Mouse (Mus musculus) MEL (cell line): ENCODE data around the gene Jade2. TPM values are rescaled to one million over a fixed set of nuclear protein-coding genes. Genes with fewer than 3 reads are reported as not detected.
A peak's percentile ranks its signal among the peaks of the same experiment; 100 is the strongest.

Experiments
- DNase-seq: peaks from one replicate; pipeline ENCODE4 v3.0.0; 2011; ENCODE audit warnings: low read depth, low spot score
- H3K27ac ChIP-seq: 2 replicates; pipeline ENCODE4 v1.5.1; 2012; ENCODE audit warnings: low read depth, mild to moderate bottlenecking, control low read depth, low read length, moderate library complexity; ENCODE audit not compliant: control insufficient read depth
- H3K27me3 ChIP-seq, 2 experiments: fragments of 150-350 bp in 1 of 2; sonication (generic) in 1 of 2; 2 replicates each; pipeline ENCODE4 v1.6.1; 2012; ENCODE audit warnings: low read length in 2 of 2, mild to moderate bottlenecking in 2 of 2, improper control_type of control experiment in 1 of 2, moderate library complexity in 1 of 2; ENCODE audit not compliant: insufficient read depth in 2 of 2, control insufficient read depth in 1 of 2
- H3K36me3 ChIP-seq, 2 experiments: 2 replicates each; pipeline ENCODE4 v1.6.1; 2012 to 2014; ENCODE audit warnings: low read length in 2 of 2, improper control_type of control experiment in 1 of 2, inconsistent platforms in 1 of 2, mild to moderate bottlenecking in 1 of 2; ENCODE audit not compliant: insufficient read depth in 2 of 2, control insufficient read depth in 1 of 2
- H3K4me1 ChIP-seq, 2 experiments: fragments of 150-350 bp in 1 of 2; sonication (generic) in 1 of 2; 2 replicates each; pipeline ENCODE4 v1.6.1; 2012; ENCODE audit warnings: low read length in 2 of 2, improper control_type of control experiment in 1 of 2, mild to moderate bottlenecking in 1 of 2; ENCODE audit not compliant: insufficient read depth in 2 of 2, control insufficient read depth in 1 of 2
- H3K4me3 ChIP-seq, 2 experiments: fragments of 150-350 bp in 1 of 2; sonication (generic) in 1 of 2; 2 replicates each; pipeline ENCODE4 v1.5.1; 2012; ENCODE audit warnings: low read depth in 2 of 2, low read length in 2 of 2, mild to moderate bottlenecking in 2 of 2, moderate library complexity in 2 of 2, control low read depth in 1 of 2, improper control_type of control experiment in 1 of 2; ENCODE audit not compliant: control insufficient read depth in 1 of 2, insufficient read depth in 1 of 2
- H3K79me2 ChIP-seq: 2 replicates; pipeline ENCODE4 v1.6.1; 2012; ENCODE audit warnings: mild to moderate bottlenecking, low read length, moderate library complexity; ENCODE audit not compliant: control insufficient read depth, poor library complexity, insufficient read depth
- H3K9ac ChIP-seq: 2 replicates; pipeline ENCODE4 v1.6.1; 2012; ENCODE audit warnings: low read depth, mild to moderate bottlenecking, control low read depth, low read length, moderate library complexity; ENCODE audit not compliant: control insufficient read depth, poor library complexity, severe bottlenecking
- H3K9me3 ChIP-seq: fragments of 150-350 bp; sonication (generic); replicated peaks from 2 replicates; pipeline ENCODE4 v1.6.1; 2012; ENCODE audit warnings: mild to moderate bottlenecking, low read length, improper control_type of control experiment, moderate library complexity; ENCODE audit not compliant: insufficient read depth
- BHLHE40 ChIP-seq: IDR thresholded peaks from 2 replicates; pipeline ENCODE4 v1.6.1; 2012; ENCODE audit warnings: low read depth, mild to moderate bottlenecking, inconsistent platforms, low read length, improper control_type of control experiment, borderline replicate concordance
- CHD1 ChIP-seq: IDR thresholded peaks from 2 replicates; pipeline ENCODE4 v1.6.1; 2012; ENCODE audit warnings: low read depth, mild to moderate bottlenecking, inconsistent platforms, low read length, improper control_type of control experiment
- CHD2 ChIP-seq: IDR thresholded peaks from 2 replicates; pipeline ENCODE4 v1.6.1; 2011; ENCODE audit warnings: low read length, improper control_type of control experiment
- E2F4 ChIP-seq: IDR thresholded peaks from 2 replicates; pipeline ENCODE4 v1.6.1; 2011; ENCODE audit warnings: low read depth, low read length, improper control_type of control experiment, borderline replicate concordance
- EP300 ChIP-seq, 2 experiments: IDR thresholded peaks; 2 replicates each; pipeline ENCODE4 v1.6.1; 2011; ENCODE audit warnings: improper control_type of control experiment in 2 of 2, low read length in 2 of 2, low read depth in 1 of 2, mild to moderate bottlenecking in 1 of 2
- ETS1 ChIP-seq: IDR thresholded peaks from 2 replicates; pipeline ENCODE4 v1.6.1; 2012; ENCODE audit warnings: low read depth, mild to moderate bottlenecking, inconsistent platforms, low read length, improper control_type of control experiment, moderate library complexity
- GATA1 ChIP-seq: IDR thresholded peaks from 2 replicates; pipeline ENCODE4 v1.6.1; 2011; ENCODE audit warnings: low read depth, low read length, improper control_type of control experiment
- JUND ChIP-seq: IDR thresholded peaks from 2 replicates; pipeline ENCODE4 v1.6.1; 2011; ENCODE audit warnings: low read depth, mild to moderate bottlenecking, improper control_type of control experiment, low read length
- MAFK ChIP-seq: IDR thresholded peaks from 2 replicates; pipeline ENCODE4 v1.6.1; 2011; ENCODE audit warnings: low read depth, mild to moderate bottlenecking, low read length, improper control_type of control experiment, borderline replicate concordance
- MAX ChIP-seq: IDR thresholded peaks from 2 replicates; pipeline ENCODE4 v1.6.1; 2011; ENCODE audit warnings: low read length, improper control_type of control experiment
- MAZ ChIP-seq: IDR thresholded peaks from 2 replicates; pipeline ENCODE4 v1.6.1; 2012; ENCODE audit warnings: low read depth, mild to moderate bottlenecking, inconsistent platforms, low read length, improper control_type of control experiment
- MEF2A ChIP-seq: IDR thresholded peaks from 2 replicates; pipeline ENCODE4 v1.6.1; 2014; ENCODE audit warnings: low read depth, mild to moderate bottlenecking, inconsistent platforms, low read length, improper control_type of control experiment; ENCODE audit not compliant: poor library complexity, insufficient replicate concordance, severe bottlenecking; ENCODE audit errors: extremely low read depth
- MXI1 ChIP-seq: IDR thresholded peaks from 2 replicates; pipeline ENCODE4 v1.6.1; 2011; ENCODE audit warnings: mild to moderate bottlenecking, low read depth, low read length, improper control_type of control experiment
- MYB ChIP-seq: IDR thresholded peaks from 2 replicates; pipeline ENCODE4 v1.6.1; 2011; ENCODE audit warnings: mild to moderate bottlenecking, low read depth, low read length, improper control_type of control experiment
- MYC ChIP-seq: IDR thresholded peaks from 2 replicates; pipeline ENCODE4 v1.6.1; 2011; ENCODE audit warnings: low read depth, mild to moderate bottlenecking, low read length, improper control_type of control experiment, moderate library complexity
- NELFE ChIP-seq: IDR thresholded peaks from 2 replicates; pipeline ENCODE4 v1.6.1; 2011; ENCODE audit warnings: low read depth, low read length, improper control_type of control experiment
- NRF1 ChIP-seq: IDR thresholded peaks from 2 replicates; pipeline ENCODE4 v1.6.1; 2014; ENCODE audit warnings: low read depth, mild to moderate bottlenecking, inconsistent platforms, low read length, improper control_type of control experiment, moderate library complexity; ENCODE audit not compliant: poor library complexity, insufficient read depth, severe bottlenecking
- POLR2A ChIP-seq, 2 experiments: IDR thresholded peaks; 2 replicates each; pipeline ENCODE4 v1.6.1; 2011 to 2012; ENCODE audit warnings: low read length in 2 of 2, mild to moderate bottlenecking in 2 of 2, control low read depth in 1 of 2, improper control_type of control experiment in 1 of 2, low read depth in 1 of 2, moderate library complexity in 1 of 2; ENCODE audit not compliant: control insufficient read depth in 1 of 2, insufficient read depth in 1 of 2, poor library complexity in 1 of 2
- POLR2AphosphoS2 ChIP-seq: IDR thresholded peaks from 2 replicates; pipeline ENCODE4 v1.6.1; 2011; ENCODE audit warnings: low read length, improper control_type of control experiment
- RAD21 ChIP-seq: IDR thresholded peaks from 2 replicates; pipeline ENCODE4 v1.6.1; 2011; ENCODE audit warnings: mild to moderate bottlenecking, low read depth, low read length, improper control_type of control experiment
- RCOR1 ChIP-seq: IDR thresholded peaks from 2 replicates; pipeline ENCODE4 v1.6.1; 2012; ENCODE audit warnings: low read depth, mild to moderate bottlenecking, inconsistent platforms, low read length, improper control_type of control experiment
- SIN3A ChIP-seq: IDR thresholded peaks from 2 replicates; pipeline ENCODE4 v1.6.1; 2012; ENCODE audit warnings: low read length, improper control_type of control experiment, inconsistent platforms
- USF1 ChIP-seq: IDR thresholded peaks from 2 replicates; pipeline ENCODE4 v1.6.1; 2014; ENCODE audit warnings: low read depth, mild to moderate bottlenecking, inconsistent platforms, low read length, improper control_type of control experiment, moderate library complexity
- USF2 ChIP-seq, 2 experiments: IDR thresholded peaks; 2 replicates each; pipeline ENCODE4 v1.6.1; 2011 to 2012; ENCODE audit warnings: improper control_type of control experiment in 2 of 2, low read length in 2 of 2, borderline replicate concordance in 1 of 2, inconsistent platforms in 1 of 2, low read depth in 1 of 2, mild to moderate bottlenecking in 1 of 2; ENCODE audit not compliant: insufficient read depth in 1 of 2
- ZC3H11A ChIP-seq: IDR thresholded peaks from 2 replicates; pipeline ENCODE4 v1.6.1; 2012; ENCODE audit warnings: low read depth, mild to moderate bottlenecking, inconsistent platforms, low read length, improper control_type of control experiment
- ZKSCAN1 ChIP-seq: IDR thresholded peaks from 2 replicates; pipeline ENCODE4 v1.6.1; 2012; ENCODE audit warnings: low read depth, mild to moderate bottlenecking, inconsistent platforms, low read length, improper control_type of control experiment, moderate library complexity
- ZMIZ1 ChIP-seq: IDR thresholded peaks from 2 replicates; pipeline ENCODE4 v1.6.1; 2012; ENCODE audit warnings: low read depth, mild to moderate bottlenecking, inconsistent platforms, low read length, improper control_type of control experiment, moderate library complexity
- polyA plus RNA-seq, 2 experiments: library from polyadenylated mRNA; stranded (reverse) in 1 of 2; unstranded in 1 of 2; fragments of >175 nt in 1 of 2; fragments of >200 nt in 1 of 2; gene quantifications; 2 replicates each; pipeline versions ENCODE4 v1.2.1 to v1.2.4; 2012; ENCODE audit warnings: low replicate concordance in 2 of 2, low read depth in 1 of 2; ENCODE audit not compliant: insufficient read length in 2 of 2, insufficient read depth in 1 of 2, missing spikeins in 1 of 2
- total RNA-seq: library from RNA; depleted of rRNA; stranded (reverse); fragments of 300-350 nt; gene quantifications from 2 replicates; pipeline ENCODE4 v1.2.3, GENCODE M21; 2012

The Jade2 gene
- total and polyA plus RNA-seq, 3 experiments: 4.5 to 13.0 TPM; not detected in 1

DNA sequence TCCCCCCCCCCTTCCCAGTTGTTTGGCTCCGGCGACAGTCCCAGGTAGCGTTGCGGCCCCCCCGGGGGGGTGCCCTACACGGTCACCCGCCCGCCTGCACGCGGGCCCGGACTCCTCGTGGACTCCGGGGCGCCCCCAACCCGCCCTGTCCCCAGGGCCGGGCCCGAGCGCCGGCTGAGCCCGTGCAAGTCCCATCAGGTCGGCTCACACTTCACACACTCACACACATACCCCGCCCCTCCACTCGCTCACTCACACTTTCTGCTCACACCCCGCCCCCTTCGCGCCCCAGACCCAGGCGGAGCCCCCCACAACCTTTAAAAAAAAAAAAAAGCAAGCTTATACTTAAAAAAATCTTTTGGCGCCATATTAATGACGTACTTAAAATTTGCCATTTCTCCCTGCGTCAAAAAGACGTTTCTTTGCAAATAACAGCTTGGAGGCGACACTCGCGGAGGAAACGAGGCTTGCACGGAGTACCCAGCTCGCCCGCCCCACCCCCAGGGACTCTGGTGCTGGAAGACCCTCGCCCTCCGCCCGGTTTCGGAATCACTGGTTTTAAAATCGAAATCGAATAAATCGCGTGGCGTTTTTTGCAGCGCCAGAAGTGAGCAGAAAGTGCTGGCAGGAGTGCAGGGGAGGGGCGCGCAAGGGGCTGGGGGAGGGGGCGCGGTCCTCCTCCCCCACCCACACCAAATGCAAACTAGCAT lies 520 bp upstream of the Jade2 start (continued):
- TF ChIP-seq MYC (no peak), CHD1 (no peak), NRF1 (no peak), ETS1 (peak; percentile 33; the same call in 1 of the 2 replicates), ZMIZ1 (no peak; the same call in 1 of the 2 replicates), MAX (no peak), NELFE (peak; percentile 50), MAFK (no peak), ZC3H11A (no peak), POLR2AphosphoS2 (0 out of 2 replicates have a peak, but pooled peaks have one; percentile 5), USF1 (no peak), MYB (no peak), RCOR1 (no peak), RAD21 (no peak), E2F4 (peak; percentile 76; the same call in 1 of the 2 replicates), JUND (no peak), EP300 (IDR thresholded peaks at IDR 0.05; ENCODE audit: low read depth in 1 of 2, low read length in 2 of 2) (no peak), GATA1 (no peak)

DNA sequence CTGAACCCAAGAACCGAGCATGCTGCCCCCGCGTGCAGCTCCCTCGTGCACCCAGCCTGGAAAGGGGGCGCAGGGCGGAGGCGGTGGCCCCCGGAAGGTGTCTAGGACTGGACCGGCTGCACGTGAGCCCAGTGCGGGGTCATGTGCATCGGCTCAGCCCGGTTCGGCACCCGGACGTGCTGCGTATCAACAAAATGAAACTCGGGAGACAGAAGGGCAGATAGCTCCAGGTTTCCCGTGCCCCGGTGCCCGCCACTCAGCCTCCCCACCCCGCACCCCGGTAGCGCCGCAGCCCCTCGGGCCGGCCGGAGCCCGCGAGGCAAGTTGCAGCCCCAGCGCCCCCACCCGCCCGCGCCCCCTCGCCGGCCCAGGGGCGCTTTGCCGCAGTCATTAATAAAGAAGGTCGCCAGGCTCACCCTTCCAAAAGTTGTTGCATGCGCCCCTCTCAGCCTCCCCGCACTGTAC lies 805 bp downstream of the Jade2 start:
- TF ChIP-seq BHLHE40 (peak; percentile 89), POLR2A (IDR thresholded peaks at IDR 0.05; ENCODE audit: control insufficient read depth in 1 of 2, insufficient read depth in 1 of 2, low read depth in 1 of 2, low read length in 2 of 2, poor library complexity in 1 of 2) (peak; percentile 15 to 54; a peak in 2 of 4 replicates), RAD21 (no peak), JUND (no peak), MXI1 (peak; percentile 88), NELFE (no peak), CHD2 (no peak), MYC (peak; percentile 84), NRF1 (no peak), SIN3A (no peak; the same call in 1 of the 2 replicates), MAZ (no peak; the same call in 1 of the 2 replicates), MAX (peak; percentile 84), ETS1 (peak; percentile 36; the same call in 1 of the 2 replicates), ZMIZ1 (no peak), E2F4 (no peak), MEF2A (no peak), USF1 (peak; percentile 41), POLR2AphosphoS2 (no peak), USF2 (IDR thresholded peaks at IDR 0.05; ENCODE audit: borderline replicate concordance in 1 of 2, insufficient read depth in 1 of 2, low read depth in 1 of 2, low read length in 2 of 2) (no peak), ZKSCAN1 (no peak)
- TF ChIP-seq, all 39 proteins: peak for 7
- H3K4me1 ChIP-seq: peaks cover 0 to 7% of the 10 kb centered on the region in 2 experiments; a peak in 1 of 4 replicates
- peak overlapping the region; percentile 85 for H3K27ac ChIP-seq
- no peak for DNase-seq
- H3K9ac ChIP-seq: peak overlapping the region; percentile 99
- peak overlapping the region; percentile 75 to 88 for H3K4me3 ChIP-seq
- no peaks in the 10 kb centered on the region for H3K36me3 ChIP-seq
- H3K27me3 ChIP-seq: peaks cover 0 to 2% of the 10 kb centered on the region in 2 experiments; a peak in 2 of 4 replicates
- no peaks in the 10 kb centered on the region for H3K9me3 ChIP-seq
- peaks cover 21% of the 10 kb centered on the region; the same call in 1 of the 2 replicates for H3K79me2 ChIP-seq
